Mouse (Mus musculus) CD4-positive, CD25-positive, alpha-beta regulatory T cell, adult 4 months (primary cell): ENCODE measurements around the gene Purb. TPM values are rescaled to one million over a fixed set of nuclear protein-coding genes. Genes with fewer than 3 reads are reported as not detected.
"Not testable (repeated sequence)": the region's sequence is repeated elsewhere in the genome, so short reads cannot be mapped to it uniquely, and the experiment has no call there.

Source experiments
- ATAC-seq: one replicate; pipeline ENCODE4 v1.8.0; 2017
- polyA plus RNA-seq, 2 experiments: library from polyadenylated mRNA; unstranded; fragments of 100-300 nt; shearing (Covaris generic); gene quantifications; one replicate each; pipeline ENCODE4 v1.2.1; 2017

Purb gene
- polyA plus RNA-seq, 2 experiments from 2014 or later = 22.2 to 22.3 TPM

DNA sequence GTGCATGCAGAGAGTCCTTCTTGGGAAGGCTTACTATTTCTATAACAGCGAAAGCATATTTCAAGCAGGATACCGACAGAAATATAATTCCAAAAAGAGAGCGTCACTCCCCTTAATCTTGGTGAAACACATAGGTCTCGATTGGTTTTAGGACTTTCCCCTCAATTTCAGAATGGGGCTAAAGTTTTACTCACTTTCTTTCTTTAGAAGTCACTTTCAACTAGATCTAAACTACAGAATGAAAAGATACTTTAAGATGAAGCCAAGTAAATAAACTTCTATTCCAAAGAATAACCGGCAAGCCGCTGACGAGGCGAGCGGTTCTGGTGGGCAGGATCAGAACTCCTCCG is 32.0 kb downstream of the Purb start:
- ATAC-seq = no peak

- ATAC-seq = no peak
Measured at GRCm38 (mm10) chr11:6443102-6443501, 32.6 kb downstream of the Purb start.

- ATAC-seq = no peak
Measured at GRCm38 (mm10) chr11:6442566-6442965, 33.2 kb downstream of the Purb start.

DNA sequence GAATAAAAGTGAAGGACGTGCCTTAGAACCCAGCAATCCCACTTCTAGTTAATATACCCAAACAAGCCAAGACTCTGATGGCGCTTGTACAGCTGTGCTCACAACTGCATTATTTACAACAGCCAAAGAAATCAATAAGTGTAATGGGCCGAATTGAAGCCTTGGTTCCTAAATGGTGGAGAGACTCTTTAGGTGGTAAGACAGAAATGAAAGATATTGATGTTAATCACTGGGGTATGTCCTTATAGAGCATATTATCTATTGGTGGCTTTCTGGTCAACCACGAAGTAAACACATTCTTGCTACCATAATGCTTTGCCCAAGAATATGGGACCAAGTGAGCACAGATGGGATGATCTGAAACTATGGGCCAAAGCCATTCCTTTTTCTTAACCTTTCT is 35.5 kb downstream of the Purb start:
- no peak for ATAC-seq

- ATAC-seq = no peak
Measured at GRCm38 (mm10) chr11:6437667-6438066, 38.0 kb downstream of the Purb start.

- ATAC-seq = peak; percentile 63
Measured at GRCm38 (mm10) chr11:6436442-6436841, 39.3 kb downstream of the Purb start.

DNA sequence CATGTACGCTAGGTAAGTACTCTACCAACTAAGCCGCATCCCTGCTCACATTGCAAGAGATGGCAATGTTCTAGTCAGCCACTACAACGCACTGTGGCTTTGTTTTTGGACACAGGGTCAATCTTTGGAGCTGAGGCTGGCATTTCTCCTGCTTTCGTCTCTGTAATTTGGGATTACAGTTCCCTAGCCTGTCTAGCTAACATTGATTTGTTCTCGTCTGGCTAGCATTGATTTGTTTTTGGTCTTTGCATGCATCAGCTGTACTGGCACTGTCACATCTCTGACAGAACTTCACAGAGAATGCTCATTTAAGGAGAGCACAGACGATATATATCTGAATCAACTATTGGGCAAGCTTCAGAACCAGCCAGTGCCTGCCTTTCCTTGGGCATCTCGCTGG is 45.5 kb downstream of the Purb start:
- ATAC-seq = no peak

DNA sequence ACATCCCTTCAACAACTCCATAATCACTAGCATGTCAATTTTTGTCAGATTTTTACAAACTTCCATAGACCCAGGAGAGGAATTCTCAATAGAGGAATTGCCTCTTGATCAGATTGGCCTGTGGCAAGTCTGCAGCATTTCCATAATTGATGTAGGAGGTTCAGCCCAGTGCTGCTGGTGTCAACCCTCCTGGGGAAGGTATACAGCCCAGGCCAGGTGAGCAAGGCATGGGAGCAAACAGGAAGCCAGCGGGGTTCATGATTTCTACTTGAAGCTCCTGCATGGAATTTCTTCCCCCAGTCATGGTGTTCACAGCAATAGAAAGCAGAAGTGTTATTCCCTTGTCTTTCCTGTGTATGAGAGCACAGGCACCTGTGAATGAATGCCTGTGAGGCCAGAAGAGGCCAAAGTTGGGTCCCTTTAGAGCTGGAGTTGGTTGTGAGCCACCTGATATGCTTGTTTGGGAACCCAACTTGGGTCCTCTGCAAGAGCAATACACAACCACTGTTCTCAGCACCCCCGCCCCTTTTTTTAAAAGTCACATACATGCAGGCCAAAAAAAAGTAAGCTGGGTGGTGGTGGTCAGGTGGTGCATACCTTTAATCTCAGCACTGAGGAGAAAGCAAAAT is 54.9 kb downstream of the Purb start:
- ATAC-seq = no peak

- no peak for ATAC-seq
Measured at GRCm38 (mm10) chr11:6420283-6420703, 55.4 kb downstream of the Purb start.

DNA sequence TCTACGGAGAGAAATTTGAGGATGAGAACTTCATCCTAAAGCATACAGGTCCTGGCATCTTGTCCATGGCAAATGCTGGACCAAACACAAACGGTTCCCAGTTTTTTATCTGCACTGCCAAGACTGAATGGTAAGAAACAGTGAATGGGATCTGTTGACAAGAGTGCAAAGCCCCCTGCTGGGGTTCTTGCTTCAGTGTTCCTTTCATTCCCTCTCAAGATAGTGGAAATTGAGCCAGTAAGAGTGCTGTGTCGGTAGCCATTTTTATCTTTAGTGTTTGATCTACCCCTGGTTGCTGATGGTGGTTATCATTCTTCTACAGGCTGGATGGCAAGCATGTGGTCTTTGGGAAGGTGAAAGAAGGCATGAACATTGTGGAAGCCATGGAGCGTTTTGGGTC is 56.6 kb downstream of the Purb start:
- ATAC-seq = not testable (repeated sequence)

- ATAC-seq = no peak
Measured at GRCm38 (mm10) chr11:6418751-6419150, 57.0 kb downstream of the Purb start.

Other genes with a start within 250 kb of the Purb start
- gene Npc1l1, start 245.8 kb downstream of the Purb start, polyA plus RNA-seq = under 1 TPM; 0.07 to 0.13 TPM
- 100 to 1,000 TPM in 1 of 2 experiments, 10 to 100 TPM in 1; 90.0 to 123 TPM for gene Ddx56, start 208.1 kb downstream of the Purb start, polyA plus RNA-seq
- 10 to 100 TPM; 76.3 to 100.0 TPM for gene Tmed4, start 201.0 kb downstream of the Purb start, polyA plus RNA-seq
- 100 to 1,000 TPM; 146 to 237 TPM for gene Ogdh, start 184.3 kb downstream of the Purb start, polyA plus RNA-seq
- 10 to 100 TPM; 46.5 to 67.2 TPM for gene Zmiz2, start 86.8 kb downstream of the Purb start, polyA plus RNA-seq
- gene Ppia, start 60.5 kb downstream of the Purb start, polyA plus RNA-seq = 1,000 to 10,000 TPM; 2,528 to 2,595 TPM
- gene H2afv, start 31.5 kb downstream of the Purb start, polyA plus RNA-seq = 100 to 1,000 TPM; 147 to 164 TPM
- gene Myo1g, start 45.0 kb upstream of the Purb start, polyA plus RNA-seq = 100 to 1,000 TPM; 132 to 240 TPM
- 100 to 1,000 TPM; 203 to 260 TPM for gene Ccm2, start 71.0 kb upstream of the Purb start, polyA plus RNA-seq
- under 1 TPM in 1 of 2 experiments, not detected in 1; 0.22 TPM for gene Nacad, start 130.1 kb upstream of the Purb start, polyA plus RNA-seq
- 10 to 100 TPM; 27.9 to 60.5 TPM for gene Tbrg4, start 150.2 kb upstream of the Purb start, polyA plus RNA-seq
- not detected for gene Wap, start 162.7 kb upstream of the Purb start, polyA plus RNA-seq
- gene Ramp3, start 182.6 kb upstream of the Purb start, polyA plus RNA-seq = 1 to 10 TPM; 4.2 to 5.6 TPM